Mouse (Mus musculus): ENCODE results near the gene Klra1.

GRCm38 (mm10) chr6:130429511-130429910, 42.8 kb upstream of the Klra1 start:
- TF ChIP-seq CTCF (IDR thresholded peaks at IDR 0.05), result no peak
- TF ChIP-seq EP300 (IDR thresholded peaks at IDR 0.05), result no peak
